Mouse (Mus musculus) heart, embryonic 12.5 days (tissue): ENCODE data around the gene Mrpl54. TPM values are rescaled to one million over a fixed set of nuclear protein-coding genes. Genes with fewer than 3 reads are reported as not detected.
A peak's percentile ranks its signal among the peaks of the same experiment; 100 is the strongest.
"Not testable (repeated sequence)": the region's sequence is repeated elsewhere in the genome, so short reads cannot be mapped to it uniquely, and the experiment has no call there.

Experiments used
- ATAC-seq: fragments of 200-750 bp; cut with Nextera tagmentation; 2 replicates; pipeline ENCODE4 v1.8.0; 2017; ENCODE audit warnings: moderate TSS enrichment, moderate library complexity; ENCODE audit not compliant: insufficient number of reproducible peaks, low FRiP score
- H3K27ac ChIP-seq: fragments of 300-500 bp; sonication (generic); 2 replicates; pipeline ENCODE4 v1.5.1; 2016; ENCODE audit warnings: mild to moderate bottlenecking, moderate library complexity; ENCODE audit not compliant: poor library complexity, severe bottlenecking
- H3K27me3 ChIP-seq: fragments of 300-500 bp; sonication (generic); replicated peaks from 2 replicates; pipeline ENCODE4 v1.6.1; 2016; ENCODE audit warnings: mild to moderate bottlenecking, moderate library complexity
- H3K36me3 ChIP-seq: fragments of 300-500 bp; sonication (generic); 2 replicates; pipeline ENCODE4 v1.6.1; 2016; ENCODE audit warnings: mild to moderate bottlenecking, moderate library complexity
- H3K4me1 ChIP-seq: fragments of 300-500 bp; sonication (generic); replicated peaks from 2 replicates; pipeline ENCODE4 v1.6.1; 2016; ENCODE audit warnings: mild to moderate bottlenecking
- H3K4me2 ChIP-seq: fragments of 300-500 bp; sonication (generic); 2 replicates; pipeline ENCODE4 v1.6.1; 2016; ENCODE audit warnings: mild to moderate bottlenecking, moderate library complexity
- H3K4me3 ChIP-seq: fragments of 300-500 bp; sonication (generic); 2 replicates; pipeline ENCODE4 v1.5.1; 2016; ENCODE audit warnings: mild to moderate bottlenecking
- H3K9ac ChIP-seq: fragments of 300-500 bp; sonication (generic); 2 replicates; pipeline ENCODE4 v1.6.1; 2016; ENCODE audit warnings: mild to moderate bottlenecking, moderate library complexity
- H3K9me3 ChIP-seq: fragments of 300-500 bp; sonication (generic); replicated peaks from 2 replicates; pipeline ENCODE4 v1.6.1; 2016; ENCODE audit warnings: mild to moderate bottlenecking, moderate library complexity
- WGBS: fragments of 180-500 bp; shearing (Covaris S2); methylation state at CpG from one replicate; pipeline ENCODE4 v1.1.7; 2016; 5-methylcytosine and 5-hydroxymethylcytosine counted together
- microRNA-seq: library from miRNA; unstranded; fragments of <30 nt; microRNA quantifications from one replicate; pipeline ENCODE4, GENCODE M21; 2017
- polyA plus RNA-seq: library from polyadenylated mRNA; unstranded; fragments of >200 nt; fragmentation: Nextera tagmentation; extraction: Ambion mirVana; gene quantifications from 2 replicates; pipeline ENCODE4 v1.2.1, GENCODE M21; 2016

Gene Mrpl54
- polyA plus RNA-seq, 1 experiment from 2014 or later, result 243 TPM

GRCm38 (mm10) chr10:81217964-81218363, 48.8 kb downstream of the Mrpl54 start:
- WGBS, result 31% methylated on average over 7 of the region's 7 CpGs
- no peak overlapping the region for H3K4me3 ChIP-seq
- H3K9me3 ChIP-seq, result no peaks in the 10 kb centered on the region
- peaks cover 5% of the 10 kb centered on the region; the same call in 1 of the 2 replicates for H3K4me1 ChIP-seq
- H3K36me3 ChIP-seq, result no peaks in the 10 kb centered on the region
- H3K4me2 ChIP-seq, result no peak overlapping the region
- ATAC-seq, result peak; percentile 61; the same call in 1 of the 2 replicates
- H3K27ac ChIP-seq, result no peak overlapping the region
- no peak overlapping the region for H3K9ac ChIP-seq
- peaks cover 24% of the 10 kb centered on the region for H3K27me3 ChIP-seq

- not testable (repeated sequence) for H3K4me1 ChIP-seq, H3K9me3 ChIP-seq, H3K36me3 ChIP-seq, ATAC-seq, H3K9ac ChIP-seq, H3K4me3 ChIP-seq, H3K4me2 ChIP-seq, H3K27ac ChIP-seq
- H3K27me3 ChIP-seq, result peaks cover 24% of the 10 kb centered on the region
- WGBS, result 28% methylated on average over 1 of the region's 1 CpGs
Measured at GRCm38 (mm10) chr10:81217267-81217666, 49.5 kb downstream of the Mrpl54 start.

- Histone ChIP-seq H3K36me3 (no peaks in the 10 kb centered on the region), H3K4me2 (no peak overlapping the region), H3K27me3 (peaks cover 24% of the 10 kb centered on the region), H3K9me3 (no peaks in the 10 kb centered on the region), H3K4me3 (no peak overlapping the region), H3K4me1 (peaks cover 5% of the 10 kb centered on the region; the same call in 1 of the 2 replicates), H3K9ac (no peak overlapping the region), H3K27ac (no peak overlapping the region)
- 81% methylated on average over 6 of the region's 6 CpGs for WGBS
- no peak for ATAC-seq
Measured at GRCm38 (mm10) chr10:81216810-81217209, 49.9 kb downstream of the Mrpl54 start.

DNA sequence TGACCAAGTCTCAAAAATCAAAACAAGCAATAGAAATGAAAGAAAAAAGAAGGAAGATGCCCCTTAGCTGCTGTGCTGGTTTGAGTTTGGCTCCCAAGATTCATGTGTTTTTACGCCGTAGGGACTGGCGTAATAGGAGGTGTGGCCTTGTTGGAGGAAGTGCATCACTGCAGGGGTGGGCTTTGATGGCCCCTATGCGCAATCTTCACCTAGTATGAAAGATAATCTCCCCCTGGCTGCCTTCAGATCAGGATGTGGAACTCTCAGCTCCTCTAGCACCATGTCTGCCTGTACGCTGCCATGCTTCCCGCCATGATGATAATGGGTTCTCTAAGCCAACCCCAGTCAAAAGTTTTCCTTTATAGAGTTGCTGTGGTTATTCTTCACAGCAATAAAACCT, 50.5 kb downstream of the Mrpl54 start:
- Histone ChIP-seq H3K9me3 (no peaks in the 10 kb centered on the region), H3K36me3 (no peaks in the 10 kb centered on the region), H3K9ac (no peak overlapping the region), H3K4me1 (peaks cover 5% of the 10 kb centered on the region; the same call in 1 of the 2 replicates), H3K4me3 (no peak overlapping the region), H3K27me3 (peaks cover 21% of the 10 kb centered on the region), H3K27ac (no peak overlapping the region), H3K4me2 (no peak overlapping the region)
- 86% methylated on average over 6 of the region's 6 CpGs for WGBS
- ATAC-seq, result no peak

Small RNA genes lying within 50 kb of the gene (microRNA-seq; reads per million reads assigned to microRNA genes)
- 6.4 reads per million, percentile 19 among the genes with 10 or more reads in this experiment for gene Mir3057

Other genes starting within 250 kb of the Mrpl54 start
- gene Diras1, start 241.3 kb downstream of the Mrpl54 start, polyA plus RNA-seq, result not detected in 2 replicates
- gene Slc39a3, start 229.5 kb downstream of the Mrpl54 start, polyA plus RNA-seq, result 7.5 and 8.7 TPM in 2 replicates
- gene Sgta, start 206.8 kb downstream of the Mrpl54 start, polyA plus RNA-seq, result 152 and 154 TPM in 2 replicates
- gene Thop1, start 196.9 kb downstream of the Mrpl54 start, polyA plus RNA-seq, result 35.5 and 36.6 TPM in 2 replicates
- 0.31 and 0.47 TPM in 2 replicates for gene Creb3l3, start 168.1 kb downstream of the Mrpl54 start, polyA plus RNA-seq
- gene Map2k2, start 161.0 kb downstream of the Mrpl54 start, polyA plus RNA-seq, result 161 and 165 TPM in 2 replicates
- 24.7 and 24.8 TPM in 2 replicates for gene Zbtb7a, start 131.7 kb downstream of the Mrpl54 start, polyA plus RNA-seq
- gene Pias4, start 99.0 kb downstream of the Mrpl54 start, polyA plus RNA-seq, result 36.0 and 36.1 TPM in 2 replicates
- 408 and 433 TPM in 2 replicates for gene Eef2, start 90.3 kb downstream of the Mrpl54 start, polyA plus RNA-seq
- 62.8 and 69.0 TPM in 2 replicates for gene Dapk3, start 83.9 kb downstream of the Mrpl54 start, polyA plus RNA-seq
- 0.18 TPM in 1 of 2 replicates, not detected in the other for gene 4930442H23Rik, start 83.1 kb downstream of the Mrpl54 start, polyA plus RNA-seq
- gene Nmrk2, start 64.9 kb downstream of the Mrpl54 start, polyA plus RNA-seq, result 3.9 and 4.9 TPM in 2 replicates
- gene Atcay, start 36.1 kb downstream of the Mrpl54 start, polyA plus RNA-seq, result 0.46 and 0.72 TPM in 2 replicates
- 6.1 and 7.2 TPM in 2 replicates for gene Zfr2, start 33.8 kb downstream of the Mrpl54 start, polyA plus RNA-seq
- 2.0 and 2.2 TPM in 2 replicates for gene Matk, start 14.0 kb downstream of the Mrpl54 start, polyA plus RNA-seq
- 43.3 and 46.1 TPM in 2 replicates for gene Apba3, start within 50 bp of the Mrpl54 start, polyA plus RNA-seq
- 1.7 and 2.3 TPM in 2 replicates for gene Tjp3, start 24.6 kb upstream of the Mrpl54 start, polyA plus RNA-seq
- gene Pip5k1c, start 26.0 kb upstream of the Mrpl54 start, polyA plus RNA-seq, result 41.1 and 43.4 TPM in 2 replicates
- gene Cactin, start 54.2 kb upstream of the Mrpl54 start, polyA plus RNA-seq, result 37.3 and 40.3 TPM in 2 replicates
- 13.4 TPM in 2 replicates for gene Tbxa2r, start 61.8 kb upstream of the Mrpl54 start, polyA plus RNA-seq
- not detected in 2 replicates for gene Gipc3, start 76.3 kb upstream of the Mrpl54 start, polyA plus RNA-seq
- 107 and 109 TPM in 2 replicates for gene Hmg20b, start 83.5 kb upstream of the Mrpl54 start, polyA plus RNA-seq
- 13.0 and 13.4 TPM in 2 replicates for gene Mfsd12, start 90.6 kb upstream of the Mrpl54 start, polyA plus RNA-seq
- 0.82 and 0.91 TPM in 2 replicates for gene 4930404N11Rik, start 98.9 kb upstream of the Mrpl54 start, polyA plus RNA-seq
- 96.4 and 99.5 TPM in 2 replicates for gene Fzr1, start 111.6 kb upstream of the Mrpl54 start, polyA plus RNA-seq
- 66.7 and 66.9 TPM in 2 replicates for gene Dohh, start 117.5 kb upstream of the Mrpl54 start, polyA plus RNA-seq
- 1.9 and 2.2 TPM in 2 replicates for gene Gm48551, start 117.5 kb upstream of the Mrpl54 start, polyA plus RNA-seq
- 1.2 and 1.8 TPM in 2 replicates for gene Gm48552, start 122.1 kb upstream of the Mrpl54 start, polyA plus RNA-seq
- 2.9 and 4.3 TPM in 2 replicates for gene Smim24, start 126.1 kb upstream of the Mrpl54 start, polyA plus RNA-seq
- 39.3 and 40.7 TPM in 2 replicates for gene Nfic, start 188.7 kb upstream of the Mrpl54 start, polyA plus RNA-seq
- 0.19 and 0.28 TPM in 2 replicates for gene Celf5, start 215.8 kb upstream of the Mrpl54 start, polyA plus RNA-seq
- 54.9 and 60.2 TPM in 2 replicates for gene Ncln, start 229.5 kb upstream of the Mrpl54 start, polyA plus RNA-seq
- 0.42 and 0.52 TPM in 2 replicates for gene S1pr4, start 233.2 kb upstream of the Mrpl54 start, polyA plus RNA-seq